Mouse (Mus musculus) heart, embryonic 14.5 days (tissue): Measurements from ENCODE around the gene Fgfr2. TPM values are rescaled to one million over a fixed set of nuclear protein-coding genes. Genes with fewer than 3 reads are reported as not detected.
A peak's percentile ranks its signal among the peaks of the same experiment; 100 is the strongest.

Experiments
- ATAC-seq: fragments of 200-750 bp; cut with Nextera tagmentation; 2 replicates; pipeline ENCODE4 v1.8.0; 2017; ENCODE audit warnings: low read depth, moderate TSS enrichment; ENCODE audit not compliant: insufficient number of reproducible peaks, insufficient read depth, low FRiP score
- H3K27ac ChIP-seq, 2 experiments: fragments of 200-500 bp in 1 of 2; fragments of 300-500 bp in 1 of 2; sonication (generic) in 1 of 2; replicated peaks in 1 of 2; 2 replicates each; pipeline ENCODE4 v1.5.1; 2012 to 2014; ENCODE audit warnings: low read depth in 2 of 2, low read length in 2 of 2, control low read depth in 1 of 2, mild to moderate bottlenecking in 1 of 2, mixed read lengths in 1 of 2; ENCODE audit not compliant: control insufficient read depth in 1 of 2, insufficient read depth in 1 of 2
- H3K27me3 ChIP-seq: fragments of 300-500 bp; sonication (generic); 2 replicates; pipeline ENCODE4 v1.6.1; 2014; ENCODE audit warnings: mild to moderate bottlenecking, low read length, control low read depth; ENCODE audit not compliant: control insufficient read depth, insufficient read depth
- H3K36me3 ChIP-seq: fragments of 300-500 bp; sonication (generic); 2 replicates; pipeline ENCODE4 v1.6.1; 2014; ENCODE audit warnings: mild to moderate bottlenecking, control low read depth, low read length, mixed read lengths; ENCODE audit not compliant: control insufficient read depth, insufficient read depth
- H3K4me1 ChIP-seq, 2 experiments: fragments of 200-500 bp in 1 of 2; fragments of 300-500 bp in 1 of 2; sonication (generic) in 1 of 2; 2 replicates each; pipeline ENCODE4 v1.6.1; 2012 to 2014; ENCODE audit warnings: low read length in 2 of 2, control low read depth in 1 of 2, mixed read lengths in 1 of 2; ENCODE audit not compliant: control insufficient read depth in 2 of 2, insufficient read depth in 2 of 2
- H3K4me2 ChIP-seq: fragments of 300-500 bp; sonication (generic); 2 replicates; pipeline ENCODE4 v1.6.1; 2014; ENCODE audit warnings: mild to moderate bottlenecking, low read length
- H3K4me3 ChIP-seq, 2 experiments: fragments of 200-500 bp in 1 of 2; fragments of 300-500 bp in 1 of 2; sonication (generic) in 1 of 2; 2 replicates each; pipeline ENCODE4 v1.5.1; 2012 to 2014; ENCODE audit warnings: low read length in 2 of 2, mild to moderate bottlenecking in 2 of 2, control low read depth in 1 of 2, low read depth in 1 of 2, moderate library complexity in 1 of 2; ENCODE audit not compliant: control insufficient read depth in 1 of 2, insufficient read depth in 1 of 2
- H3K9ac ChIP-seq: fragments of 300-500 bp; sonication (generic); 2 replicates; pipeline ENCODE4 v1.6.1; 2014; ENCODE audit warnings: mild to moderate bottlenecking, low read length
- H3K9me3 ChIP-seq: fragments of 300-500 bp; sonication (generic); 2 replicates; pipeline ENCODE4 v1.6.1; 2016; ENCODE audit warnings: low read length, control low read depth; ENCODE audit not compliant: control insufficient read depth
- WGBS: fragments of 180-500 bp; shearing (Covaris S2); extraction: QIAGEN DNeasy Blood & Tissue Kit; methylation state at CpG from one replicate; pipeline ENCODE4 v1.1.7; 2014; 5-methylcytosine and 5-hydroxymethylcytosine counted together
- polyA plus RNA-seq: library from polyadenylated mRNA; unstranded; fragments of >200 nt; fragmentation: Nextera tagmentation; extraction: Ambion mirVana; gene quantifications from 2 replicates; pipeline ENCODE4 v1.2.1, GENCODE M21; 2014

Gene Fgfr2
- polyA plus RNA-seq, 1 experiment from 2014 or later = 22.4 TPM

GRCm38 (mm10) chr7:133007343-133007742 is 115.8 kb downstream of the Fgfr2 start:
- Histone ChIP-seq H3K27ac (peak overlapping the region in 1 of 2 experiments; percentile 24; a peak in 1 of 4 replicates), H3K9ac (0 out of 2 replicates have a peak overlapping the region, but pooled peaks have one; percentile 27)

GRCm38 (mm10) chr7:133005772-133006171 is 117.4 kb downstream of the Fgfr2 start:
- no peak for ATAC-seq
- H3K36me3 ChIP-seq = peaks cover 35% of the 10 kb centered on the region
- no peaks in the 10 kb centered on the region for H3K9me3 ChIP-seq
- H3K9ac ChIP-seq = no peak overlapping the region
- no peaks in the 10 kb centered on the region for H3K27me3 ChIP-seq
- 81% methylated on average over 7 of the region's 7 CpGs for WGBS
- 0 out of 4 replicates have a peak overlapping the region, but pooled peaks of 1 of the 2 experiments have one; percentile 14 for H3K27ac ChIP-seq
- no peak overlapping the region for H3K4me2 ChIP-seq
- H3K4me1 ChIP-seq = peaks cover 29 to 47% of the 10 kb centered on the region in 2 experiments
- no peak overlapping the region for H3K4me3 ChIP-seq

More at GRCm38 (mm10) chr7:133007343-133007742, 115.8 kb downstream of the Fgfr2 start:
- H3K27me3 ChIP-seq = no peaks in the 10 kb centered on the region
- H3K36me3 ChIP-seq = peaks cover 28% of the 10 kb centered on the region
- WGBS = 23% methylated on average over 11 of the region's 11 CpGs
- peaks cover 38 to 62% of the 10 kb centered on the region in 2 experiments for H3K4me1 ChIP-seq
- H3K4me2 ChIP-seq = no peak overlapping the region
- no peaks in the 10 kb centered on the region for H3K9me3 ChIP-seq
- H3K4me3 ChIP-seq = no peak overlapping the region
- ATAC-seq = no peak; the same call in 1 of the 2 replicates

GRCm38 (mm10) chr7:133003421-133003820 is 119.7 kb downstream of the Fgfr2 start:
- H3K36me3 ChIP-seq = peaks cover 35% of the 10 kb centered on the region
- no peaks in the 10 kb centered on the region for H3K9me3 ChIP-seq
- no peak overlapping the region for H3K9ac ChIP-seq
- no peak overlapping the region for H3K27ac ChIP-seq
- H3K4me1 ChIP-seq = peaks cover 15 to 24% of the 10 kb centered on the region in 2 experiments
- H3K4me3 ChIP-seq = no peak overlapping the region
- ATAC-seq = peak; percentile 33; the same call in 1 of the 2 replicates
- 19% methylated on average over 3 of the region's 3 CpGs for WGBS
- no peaks in the 10 kb centered on the region for H3K27me3 ChIP-seq
- H3K4me2 ChIP-seq = no peak overlapping the region

GRCm38 (mm10) chr7:133002271-133002670 is 120.9 kb downstream of the Fgfr2 start:
- Histone ChIP-seq H3K4me3 (no peak overlapping the region), H3K9ac (no peak overlapping the region), H3K36me3 (peaks cover 46% of the 10 kb centered on the region), H3K27ac (no peak overlapping the region), H3K27me3 (no peaks in the 10 kb centered on the region), H3K9me3 (no peaks in the 10 kb centered on the region), H3K4me2 (no peak overlapping the region), H3K4me1 (peaks cover 6 to 13% of the 10 kb centered on the region in 2 experiments)
- 88% methylated on average over 6 of the region's 6 CpGs for WGBS
- no peak for ATAC-seq

GRCm38 (mm10) chr7:133001388-133001787 is 121.8 kb downstream of the Fgfr2 start:
- Histone ChIP-seq H3K4me3 (no peak overlapping the region), H3K4me1 (peaks cover 2 to 9% of the 10 kb centered on the region in 2 experiments; a peak in 3 of 4 replicates), H3K27ac (no peak overlapping the region), H3K27me3 (no peaks in the 10 kb centered on the region), H3K9me3 (no peaks in the 10 kb centered on the region), H3K36me3 (peaks cover 55% of the 10 kb centered on the region), H3K4me2 (no peak overlapping the region), H3K9ac (no peak overlapping the region)
- WGBS = 90% methylated on average over 3 of the region's 3 CpGs
- no peak for ATAC-seq

- no peak overlapping the region for H3K27ac ChIP-seq
- WGBS = 92% methylated on average over 11 of the region's 11 CpGs
- H3K4me2 ChIP-seq = no peak overlapping the region
- no peaks in the 10 kb centered on the region for H3K27me3 ChIP-seq
- H3K4me3 ChIP-seq = no peak overlapping the region
- H3K9me3 ChIP-seq = no peaks in the 10 kb centered on the region
- peaks cover 0 to 2% of the 10 kb centered on the region in 2 experiments; a peak in 3 of 4 replicates for H3K4me1 ChIP-seq
- H3K9ac ChIP-seq = no peak overlapping the region
- ATAC-seq = no peak
- peaks cover 67% of the 10 kb centered on the region for H3K36me3 ChIP-seq
Measured at GRCm38 (mm10) chr7:132999061-132999460, 124.1 kb downstream of the Fgfr2 start.

GRCm38 (mm10) chr7:132998639-132999038 is 124.5 kb downstream of the Fgfr2 start:
- Histone ChIP-seq H3K4me2 (no peak overlapping the region), H3K36me3 (peaks cover 71% of the 10 kb centered on the region), H3K9ac (no peak overlapping the region), H3K4me3 (no peak overlapping the region), H3K9me3 (no peaks in the 10 kb centered on the region), H3K27ac (no peak overlapping the region), H3K4me1 (no peaks in the 10 kb centered on the region; a peak in 1 of 4 replicates), H3K27me3 (no peaks in the 10 kb centered on the region)
- no peak for ATAC-seq
- WGBS = 94% methylated on average over 12 of the region's 12 CpGs

- WGBS = 86% methylated on average over 5 of the region's 5 CpGs
- Histone ChIP-seq H3K27me3 (no peaks in the 10 kb centered on the region), H3K36me3 (peaks cover 78% of the 10 kb centered on the region), H3K27ac (no peak overlapping the region), H3K9me3 (no peaks in the 10 kb centered on the region), H3K4me2 (no peak overlapping the region), H3K4me1 (no peaks in the 10 kb centered on the region; a peak in 1 of 4 replicates), H3K9ac (no peak overlapping the region), H3K4me3 (no peak overlapping the region)
- no peak for ATAC-seq
Measured at GRCm38 (mm10) chr7:132996391-132996790, 126.8 kb downstream of the Fgfr2 start.
